Mouse (Mus musculus): ENCODE measurements around the gene Lrrk2. TPM values are rescaled to one million over a fixed set of nuclear protein-coding genes. Genes with fewer than 3 reads are reported as not detected.

Lrrk2 gene
- polyA plus RNA-seq, 1 experiment from 2014 or later = 8.3 TPM

- H3K27me3 ChIP-seq (ENCODE audit: insufficient read depth, low read length) = no peaks in the 10 kb centered on the region
- DNase-seq (peak; percentile 35), ATAC-seq (ENCODE audit: insufficient read depth) (peak; percentile 44; the same call in 1 of the 2 replicates)
- no peak; the same call in 1 of the 2 replicates for TF ChIP-seq CTCF (IDR thresholded peaks at IDR 0.05; ENCODE audit: low read depth)
- no peak overlapping the region for H3K9ac ChIP-seq
- H3K36me3 ChIP-seq (ENCODE audit: insufficient read depth) = 0 out of 2 replicates have a peak, but pooled peaks cover 2% of the 10 kb centered on the region
- peak overlapping the region; percentile 8 for H3K4me3 ChIP-seq (ENCODE audit: low read depth, low read length)
- no peak overlapping the region for H3K27ac ChIP-seq (ENCODE audit: low read depth)
- no peaks in the 10 kb centered on the region for H3K9me3 ChIP-seq (ENCODE audit: low read depth, low read length)
- peak overlapping the region; percentile 46 for H3K4me2 ChIP-seq
- no peaks in the 10 kb centered on the region for H3K4me1 ChIP-seq (ENCODE audit: insufficient read depth)
- 36% methylated on average over 29 of the region's 29 CpGs for WGBS
These were observed 36.5 kb downstream of the Lrrk2 start for GRCm38 (mm10) chr15:91709207-91710130.

GRCm38 (mm10) chr15:91735216-91735922 is 62.4 kb downstream of the Lrrk2 start:
- DNase-seq = no peak
- ATAC-seq (ENCODE audit: insufficient read depth) = no peak
- no peaks in the 10 kb centered on the region for H3K9me3 ChIP-seq (ENCODE audit: low read depth, low read length)
- no peaks in the 10 kb centered on the region for H3K27me3 ChIP-seq (ENCODE audit: insufficient read depth, low read length)
- no peak overlapping the region for H3K4me3 ChIP-seq (ENCODE audit: low read depth, low read length)
- H3K27ac ChIP-seq (ENCODE audit: low read depth) = no peak overlapping the region
- H3K9ac ChIP-seq = no peak overlapping the region
- TF ChIP-seq CTCF (IDR thresholded peaks at IDR 0.05; ENCODE audit: low read depth) = no peak
- H3K4me1 ChIP-seq (ENCODE audit: insufficient read depth) = no peaks in the 10 kb centered on the region
- peaks cover 18% of the 10 kb centered on the region; the same call in 1 of the 2 replicates for H3K36me3 ChIP-seq (ENCODE audit: insufficient read depth)
- 81% methylated on average over 14 of the region's 14 CpGs for WGBS
- H3K4me2 ChIP-seq = no peak overlapping the region

- TF ChIP-seq CTCF (IDR thresholded peaks at IDR 0.05; ENCODE audit: low read depth) = peak; percentile 82
- peak; percentile 79 for DNase-seq
- ATAC-seq (ENCODE audit: insufficient read depth) = no peak
- Histone ChIP-seq H3K36me3 (ENCODE audit: insufficient read depth) (0 out of 2 replicates have a peak, but pooled peaks cover 14% of the 10 kb centered on the region), H3K9ac (no peak overlapping the region), H3K4me3 (ENCODE audit: low read depth, low read length) (no peak overlapping the region), H3K9me3 (ENCODE audit: low read depth, low read length) (no peaks in the 10 kb centered on the region), H3K27me3 (ENCODE audit: insufficient read depth, low read length) (no peaks in the 10 kb centered on the region), H3K4me1 (ENCODE audit: insufficient read depth) (no peaks in the 10 kb centered on the region), H3K27ac (ENCODE audit: low read depth) (no peak overlapping the region), H3K4me2 (no peak overlapping the region)
- 39% methylated on average over 15 of the region's 15 CpGs for WGBS
These were observed 64.0 kb downstream of the Lrrk2 start for GRCm38 (mm10) chr15:91736791-91737533.

- Histone ChIP-seq H3K9ac (no peak overlapping the region), H3K9me3 (ENCODE audit: low read depth, low read length) (no peaks in the 10 kb centered on the region), H3K27me3 (ENCODE audit: insufficient read depth, low read length) (no peaks in the 10 kb centered on the region), H3K4me1 (ENCODE audit: insufficient read depth) (no peaks in the 10 kb centered on the region), H3K4me3 (ENCODE audit: low read depth, low read length) (no peak overlapping the region), H3K4me2 (no peak overlapping the region), H3K36me3 (ENCODE audit: insufficient read depth) (0 out of 2 replicates have a peak, but pooled peaks cover 14% of the 10 kb centered on the region), H3K27ac (ENCODE audit: low read depth) (no peak overlapping the region)
- ATAC-seq (ENCODE audit: insufficient read depth) (no peak), DNase-seq (no peak)
- TF ChIP-seq CTCF (IDR thresholded peaks at IDR 0.05; ENCODE audit: low read depth) = no peak
- WGBS = 83% methylated on average over 9 of the region's 9 CpGs
These were observed 65.8 kb downstream of the Lrrk2 start for GRCm38 (mm10) chr15:91738808-91739207.

- H3K27ac ChIP-seq (ENCODE audit: low read depth) = no peak overlapping the region
- no peak for ATAC-seq (ENCODE audit: insufficient read depth)
These were observed 72.5 kb downstream of the Lrrk2 start for GRCm38 (mm10) chr15:91745501-91745900.

GRCm38 (mm10) chr15:91752111-91752510 is 79.1 kb downstream of the Lrrk2 start:
- peak; percentile 58 for TF ChIP-seq CTCF (IDR thresholded peaks at IDR 0.05; ENCODE audit: low read depth)
- DNase-seq = peak; percentile 53

More at GRCm38 (mm10) chr15:91745501-91745900, 72.5 kb downstream of the Lrrk2 start:
- no peak overlapping the region for H3K4me3 ChIP-seq (ENCODE audit: low read depth, low read length)
- H3K27me3 ChIP-seq (ENCODE audit: insufficient read depth, low read length) = no peaks in the 10 kb centered on the region
- WGBS = 82% methylated on average over 4 of the region's 4 CpGs
- DNase-seq = no peak
- no peak for TF ChIP-seq CTCF (IDR thresholded peaks at IDR 0.05; ENCODE audit: low read depth)
- H3K9ac ChIP-seq = no peak overlapping the region
- no peaks in the 10 kb centered on the region for H3K9me3 ChIP-seq (ENCODE audit: low read depth, low read length)
- H3K36me3 ChIP-seq (ENCODE audit: insufficient read depth) = no peaks in the 10 kb centered on the region; the same call in 1 of the 2 replicates
- H3K4me2 ChIP-seq = no peak overlapping the region
- H3K4me1 ChIP-seq (ENCODE audit: insufficient read depth) = no peaks in the 10 kb centered on the region

More at GRCm38 (mm10) chr15:91752111-91752510, 79.1 kb downstream of the Lrrk2 start:
- Histone ChIP-seq H3K4me1 (ENCODE audit: insufficient read depth) (no peaks in the 10 kb centered on the region), H3K36me3 (ENCODE audit: insufficient read depth) (peaks cover 2% of the 10 kb centered on the region; the same call in 1 of the 2 replicates), H3K4me2 (no peak overlapping the region), H3K4me3 (ENCODE audit: low read depth, low read length) (no peak overlapping the region), H3K27me3 (ENCODE audit: insufficient read depth, low read length) (no peaks in the 10 kb centered on the region), H3K27ac (ENCODE audit: low read depth) (no peak overlapping the region), H3K9me3 (ENCODE audit: low read depth, low read length) (no peaks in the 10 kb centered on the region), H3K9ac (no peak overlapping the region)
- no peak for ATAC-seq (ENCODE audit: insufficient read depth)
- 64% methylated on average over 12 of the region's 12 CpGs for WGBS
